ENCODE assay signal across 8 mouse cellular contexts in the genomic region with DNA sequence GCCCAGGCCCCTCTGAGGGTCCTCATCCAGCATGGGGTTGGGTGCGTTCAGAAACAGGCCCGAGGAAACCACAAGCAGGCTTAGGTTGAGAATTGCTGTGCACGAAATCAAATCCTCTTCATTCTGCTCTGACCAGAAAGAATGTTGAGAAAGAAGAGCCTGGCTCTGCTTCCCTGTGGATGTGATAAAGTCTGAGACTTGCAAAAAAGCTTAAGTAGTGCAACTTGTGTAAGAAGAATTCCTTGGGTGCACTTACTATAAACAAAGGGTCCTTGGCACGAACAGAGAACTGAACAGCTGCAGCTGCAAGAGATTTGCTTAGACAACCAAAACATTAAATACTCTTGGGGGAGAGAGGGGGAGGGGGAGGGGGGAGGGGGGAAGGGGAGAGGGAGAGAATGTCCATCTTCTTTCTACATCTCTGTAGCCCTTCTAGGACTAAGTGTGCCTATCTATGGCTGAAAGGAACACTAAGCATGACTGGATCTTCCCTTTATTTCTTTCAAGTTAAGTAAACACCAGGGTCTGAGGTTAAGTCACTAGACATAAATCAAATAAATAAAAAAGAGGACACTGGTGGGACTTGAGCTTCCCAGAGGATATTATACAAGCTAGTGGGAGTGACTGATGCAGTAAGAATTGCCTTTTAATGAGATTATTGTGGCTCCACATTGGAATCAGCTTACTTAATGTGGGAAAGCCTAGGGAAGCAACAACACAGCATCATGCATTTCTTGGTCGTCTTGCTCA. TPM values are rescaled to one million over a fixed set of nuclear protein-coding genes. Genes with fewer than 3 reads are reported as not detected.
DNase-seq lines count a peak whose midpoint lies in the region; ATAC-seq lines count a peak whose summit lies in the region.

No protein-coding gene starts in this region.

- no peak for DNase-seq in heart, embryonic 10.5 days (ENCODE audit: low spot score)
- DNase-seq in heart, postnatal 36 days, result no peak
- no peak for DNase-seq in frontal cortex, postnatal 36 days (ENCODE audit: low spot score in 2 of 2)
- no peak for DNase-seq in right cerebral cortex, adult 2 months (ENCODE audit: low spot score in 2 of 2)
- no peak for DNase-seq in right cerebral cortex, postnatal 25 days

- H3K36me3 ChIP-seq in heart, embryonic 10.5 days, result no peaks in the 10 kb centered on the region
- no peaks in the 10 kb centered on the region for H3K36me3 ChIP-seq in embryonic facial prominence, embryonic 13.5 days
- no peaks in the 10 kb centered on the region for H3K36me3 ChIP-seq in kidney, embryonic 15.5 days
- H3K36me3 ChIP-seq in midbrain, embryonic 16.5 days (ENCODE audit: control insufficient read depth, insufficient read depth, low read length), result no peaks in the 10 kb centered on the region

- H3K4me2 ChIP-seq in embryonic facial prominence, embryonic 13.5 days, result no peak overlapping the region
- no peak overlapping the region for H3K4me2 ChIP-seq in kidney, embryonic 15.5 days
- no peak overlapping the region for H3K4me2 ChIP-seq in midbrain, embryonic 16.5 days (ENCODE audit: low read length)

- peaks cover 19% of the 10 kb centered on the region for H3K4me1 ChIP-seq in heart, embryonic 10.5 days
- peaks cover 25% of the 10 kb centered on the region for H3K4me1 ChIP-seq in embryonic facial prominence, embryonic 13.5 days
- H3K4me1 ChIP-seq in kidney, embryonic 15.5 days, result peaks cover 32% of the 10 kb centered on the region
- H3K4me1 ChIP-seq in midbrain, embryonic 16.5 days (ENCODE audit: control insufficient read depth, insufficient read depth, low read length), result no peaks in the 10 kb centered on the region; the same call in 1 of the 2 replicates

- H3K9me3 ChIP-seq in heart, embryonic 10.5 days, result no peaks in the 10 kb centered on the region
- H3K9me3 ChIP-seq in embryonic facial prominence, embryonic 13.5 days, result no peaks in the 10 kb centered on the region
- H3K9me3 ChIP-seq in kidney, embryonic 15.5 days (replicated peaks), result no peaks in the 10 kb centered on the region
- H3K9me3 ChIP-seq in midbrain, embryonic 16.5 days (replicated peaks; ENCODE audit: control insufficient read depth, low read length, poor library complexity, severe bottlenecking), result no peaks in the 10 kb centered on the region

- WGBS in heart, embryonic 10.5 days, result 37% methylated on average over 5 of the region's 5 CpGs
- WGBS in embryonic facial prominence, embryonic 13.5 days, result 20% methylated on average over 5 of the region's 5 CpGs
- 10% methylated on average over 5 of the region's 5 CpGs for WGBS in kidney, embryonic 15.5 days
- 17% methylated on average over 5 of the region's 5 CpGs for WGBS in midbrain, embryonic 16.5 days

- H3K9ac ChIP-seq in embryonic facial prominence, embryonic 13.5 days, result no peak overlapping the region
- no peak overlapping the region for H3K9ac ChIP-seq in kidney, embryonic 15.5 days
- no peak overlapping the region for H3K9ac ChIP-seq in midbrain, embryonic 16.5 days (ENCODE audit: low read depth, low read length)

- ATAC-seq in embryonic facial prominence, embryonic 13.5 days (ENCODE audit: insufficient number of reproducible peaks, insufficient read depth, low FRiP score, low TSS enrichment, low read depth), result no peak
- peak; percentile 86 for ATAC-seq in kidney, embryonic 15.5 days (replicated peaks; ENCODE audit: low FRiP score)
- ATAC-seq in midbrain, embryonic 16.5 days, result no peak

- peak overlapping the region; percentile 31; the same call in 1 of the 2 replicates for H3K27ac ChIP-seq in heart, embryonic 10.5 days
- peak overlapping the region; percentile 80 for H3K27ac ChIP-seq in embryonic facial prominence, embryonic 13.5 days
- H3K27ac ChIP-seq in kidney, embryonic 15.5 days, result peak overlapping the region; percentile 85
- H3K27ac ChIP-seq in midbrain, embryonic 16.5 days (ENCODE audit: low read length), result 0 out of 2 replicates have a peak overlapping the region, but pooled peaks have one; percentile 24

- H3K27me3 ChIP-seq in heart, embryonic 10.5 days (ENCODE audit: insufficient read depth, poor library complexity, severe bottlenecking), result no peaks in the 10 kb centered on the region
- H3K27me3 ChIP-seq in embryonic facial prominence, embryonic 13.5 days, result no peaks in the 10 kb centered on the region
- 0 out of 2 replicates have a peak, but pooled peaks cover 4% of the 10 kb centered on the region for H3K27me3 ChIP-seq in kidney, embryonic 15.5 days
- no peaks in the 10 kb centered on the region for H3K27me3 ChIP-seq in midbrain, embryonic 16.5 days (ENCODE audit: control insufficient read depth, insufficient read depth, low read depth, low read length)

- intact Hi-C loops in heart, postnatal 36 days (cut with DNase I), result no loop called here

- H3K4me3 ChIP-seq in heart, embryonic 10.5 days, result no peak overlapping the region
- H3K4me3 ChIP-seq in embryonic facial prominence, embryonic 13.5 days, result no peak overlapping the region
- H3K4me3 ChIP-seq in kidney, embryonic 15.5 days (replicated peaks), result no peak overlapping the region
- H3K4me3 ChIP-seq in midbrain, embryonic 16.5 days (ENCODE audit: low read depth, low read length), result no peak overlapping the region

RNA-seq across cellular contexts. Expression of a gene that starts 12.8 kb away (rescaled TPM):
- polyA plus RNA-seq in heart, embryonic 10.5 days (2016; fragmentation: Nextera tagmentation; extraction: Ambion mirVana), result 169 and 250 TPM in 2 replicates
- 10 to 100 TPM; 35.0 to 36.3 TPM for total RNA-seq in heart, postnatal 36 days (2021)
- 56.4 and 64.8 TPM in 2 replicates for polyA plus RNA-seq in embryonic facial prominence, embryonic 13.5 days (2015; fragmentation: Nextera tagmentation; extraction: Ambion mirVana)
- polyA plus RNA-seq in kidney, embryonic 15.5 days (2015; fragmentation: Nextera tagmentation; extraction: Ambion mirVana), result 104 and 128 TPM in 2 replicates
- polyA plus RNA-seq in midbrain, embryonic 16.5 days (2015; fragmentation: Nextera tagmentation; extraction: Ambion mirVana), result 28.2 and 31.6 TPM in 2 replicates

Comparison
In these comparisons a context has a peak if more than half of its experiments do, and no peak if none do; other contexts are left out.
1. H3K27ac ChIP-seq: peak in every context shown above with its lines; median percentile 85 in kidney, embryonic 15.5 days; 80 in embryonic facial prominence, embryonic 13.5 days; 31 in heart, embryonic 10.5 days; 24 in midbrain, embryonic 16.5 days.